ENCODE assay signal across 20 mouse cellular contexts in genomic region chr5:65704765-65705678, GRCm38 (mm10). TPM values are rescaled to one million over a fixed set of nuclear protein-coding genes. Genes with fewer than 3 reads are reported as not detected.
A peak's percentile ranks its signal among the peaks of the same experiment; 100 is the strongest.
DNase-seq lines count a peak whose midpoint lies in the region; ATAC-seq and TF ChIP-seq lines count a peak whose summit lies in the region.
"Had no signal": no experiment of that assay in that cellular context is flagged by ENCODE, and none has a peak within 500 bp of the region (broad histone marks: within the 10 kb centered on the region; RNA-seq: fewer than 3 reads in every experiment).

No protein-coding gene starts in this region.

- peak overlapping the region; percentile 13; the same call in 1 of the 2 replicates for H3K4me2 ChIP-seq in liver, embryonic 11.5 days
- H3K4me2 ChIP-seq in liver, embryonic 15.5 days: no peak overlapping the region
- H3K4me2 ChIP-seq: embryonic facial prominence, embryonic 12.5 days; forebrain, embryonic 15.5 days; heart, embryonic 15.5 days had no signal

- no peak for DNase-seq in liver, embryonic 11.5 days (ENCODE audit: low spot score)
- no peak for DNase-seq in liver
- DNase-seq in cerebellum, postnatal 10 days: no peak
- DNase-seq in cerebellum, adult 11-12 months: no peak
- no peak for DNase-seq in cerebellum, postnatal 25 days
- no peak for DNase-seq in adrenal gland, postnatal 36 days
- DNase-seq: cerebellum, adult 9-10 months; gastrocnemius, postnatal 36 days; kidney, adult 8-10 months; kidney, postnatal 14 days; layer of hippocampus, adult 9-11 months; lung, postnatal 10 days; retina, postnatal 1 day had no signal

- peak; percentile 36 for TF ChIP-seq POLR2A in embryonic fibroblast, embryonic 13.5 days (IDR thresholded peaks at IDR 0.05; ENCODE audit: low read depth, low read length)

- no peaks in the 10 kb centered on the region for H3K27me3 ChIP-seq in liver, embryonic 11.5 days (replicated peaks; ENCODE audit: control insufficient read depth, insufficient read depth, low read length)
- H3K27me3 ChIP-seq in liver, embryonic 15.5 days: no peaks in the 10 kb centered on the region
- H3K27me3 ChIP-seq: embryonic facial prominence, embryonic 12.5 days; forebrain, embryonic 15.5 days; heart, embryonic 15.5 days had no signal

- no peak overlapping the region for H3K27ac ChIP-seq in liver, embryonic 11.5 days (ENCODE audit: low read depth, low read length)
- peak overlapping the region; percentile 47 for H3K27ac ChIP-seq in embryonic fibroblast, embryonic 13.5 days (ENCODE audit: insufficient read depth, low read length)
- H3K27ac ChIP-seq in liver, embryonic 15.5 days (replicated peaks): no peak overlapping the region
- H3K27ac ChIP-seq: embryonic facial prominence, embryonic 12.5 days; forebrain, embryonic 15.5 days; heart, embryonic 15.5 days had no signal

- H3K9me3 ChIP-seq in liver, embryonic 11.5 days (ENCODE audit: control insufficient read depth, low read length): no peaks in the 10 kb centered on the region
- no peaks in the 10 kb centered on the region for H3K9me3 ChIP-seq in liver, embryonic 15.5 days (replicated peaks)
- H3K9me3 ChIP-seq: embryonic facial prominence, embryonic 12.5 days; forebrain, embryonic 15.5 days; heart, embryonic 15.5 days had no signal

- no peaks in the 10 kb centered on the region for H3K4me1 ChIP-seq in liver, embryonic 11.5 days (replicated peaks; ENCODE audit: control insufficient read depth, insufficient read depth, low read length)
- no peaks in the 10 kb centered on the region for H3K4me1 ChIP-seq in embryonic fibroblast, embryonic 13.5 days (ENCODE audit: control insufficient read depth, insufficient read depth, low read length)
- peaks cover 13% of the 10 kb centered on the region; the same call in 1 of the 2 replicates for H3K4me1 ChIP-seq in liver, embryonic 15.5 days (replicated peaks)
- H3K4me1 ChIP-seq: embryonic facial prominence, embryonic 12.5 days; forebrain, embryonic 15.5 days; heart, embryonic 15.5 days had no signal

- WGBS in liver, embryonic 11.5 days: 73% methylated on average over 12 of the region's 12 CpGs
- WGBS in liver, embryonic 15.5 days (ENCODE audit: insufficient replicate concordance): 65% methylated on average over 12 of the region's 12 CpGs

- no peaks in the 10 kb centered on the region for H3K36me3 ChIP-seq in liver, embryonic 11.5 days (ENCODE audit: control insufficient read depth, insufficient read depth, low read length)
- H3K36me3 ChIP-seq in liver, embryonic 15.5 days (replicated peaks): no peaks in the 10 kb centered on the region
- H3K36me3 ChIP-seq: embryonic facial prominence, embryonic 12.5 days; forebrain, embryonic 15.5 days; heart, embryonic 15.5 days had no signal

- no peak overlapping the region for H3K4me3 ChIP-seq in liver, embryonic 11.5 days (ENCODE audit: low read depth, low read length)
- H3K4me3 ChIP-seq in embryonic fibroblast, embryonic 13.5 days (ENCODE audit: insufficient read depth, low read length): no peak overlapping the region
- no peak overlapping the region for H3K4me3 ChIP-seq in liver, embryonic 15.5 days (replicated peaks)
- H3K4me3 ChIP-seq: embryonic facial prominence, embryonic 12.5 days; forebrain, embryonic 15.5 days; heart, embryonic 15.5 days had no signal

- no peak for TF ChIP-seq CTCF in embryonic fibroblast, embryonic 13.5 days (IDR thresholded peaks at IDR 0.05; ENCODE audit: borderline replicate concordance, insufficient read depth, low read length)

- H3K9ac ChIP-seq in liver, embryonic 11.5 days (ENCODE audit: low read depth, low read length): no peak overlapping the region
- no peak overlapping the region for H3K9ac ChIP-seq in liver, embryonic 15.5 days
- H3K9ac ChIP-seq: embryonic facial prominence, embryonic 12.5 days; forebrain, embryonic 15.5 days; heart, embryonic 15.5 days had no signal

- 0 out of 2 replicates have a peak, but pooled peaks have one; percentile 26 for ATAC-seq in liver, embryonic 11.5 days (replicated peaks; ENCODE audit: low FRiP score)
- ATAC-seq in liver, embryonic 15.5 days (ENCODE audit: insufficient read depth): 0 out of 2 replicates have a peak, but pooled peaks have one; percentile 25
- ATAC-seq: forebrain, embryonic 15.5 days; hindbrain, embryonic 16.5 days; midbrain, embryonic 16.5 days had no signal

RNA-seq across cellular contexts. Expression of gene Pds5a, which starts 6.9 kb away (rescaled TPM):
- 73.2 and 75.3 TPM in 2 replicates for polyA plus RNA-seq in liver, embryonic 11.5 days (2014; fragmentation: Nextera tagmentation; extraction: Ambion mirVana)
- 203 and 225 TPM in 2 replicates for polyA plus RNA-seq in embryonic fibroblast, embryonic 13.5 days (2011; ENCODE audit: insufficient read length, low read depth, missing spikeins)
- polyA plus RNA-seq in liver, embryonic 15.5 days (2015; fragmentation: Nextera tagmentation; extraction: Ambion mirVana): 20.3 and 21.7 TPM in 2 replicates
- 10 to 100 TPM; 91.0 to 91.5 TPM for total RNA-seq in adrenal gland, postnatal 36 days (2021)

RNA-seq across cellular contexts. Expression of gene N4bp2, which starts 58.3 kb away (rescaled TPM):
- polyA plus RNA-seq in liver, embryonic 11.5 days (2014; fragmentation: Nextera tagmentation; extraction: Ambion mirVana): 28.2 and 31.6 TPM in 2 replicates
- polyA plus RNA-seq in embryonic fibroblast, embryonic 13.5 days (2011; ENCODE audit: insufficient read length, low read depth, missing spikeins): 13.6 and 15.4 TPM in 2 replicates
- 7.8 and 8.5 TPM in 2 replicates for polyA plus RNA-seq in liver, embryonic 15.5 days (2015; fragmentation: Nextera tagmentation; extraction: Ambion mirVana)
- 10 to 100 TPM; 11.7 to 16.6 TPM for total RNA-seq in adrenal gland, postnatal 36 days (2021)
